Mouse (Mus musculus) yolk sac, embryonic 10.5 days (tissue): ENCODE data around the gene Hs6st2.
A peak's percentile ranks its signal among the peaks of the same experiment; 100 is the strongest.

ENCODE experiments used
- DNase-seq: peaks from one replicate; pipeline ENCODE4 v3.0.0-alpha.2; 2017; ENCODE audit warnings: low spot score

The Hs6st2 gene

GRCm38 (mm10) chrX:51585444-51585843 lies 96.2 kb downstream of the Hs6st2 start:
- DNase-seq: no peak

- no peak for DNase-seq
These were observed 100.0 kb downstream of the Hs6st2 start for GRCm38 (mm10) chrX:51581704-51582103.

GRCm38 (mm10) chrX:51561880-51562279 lies 119.8 kb downstream of the Hs6st2 start:
- no peak for DNase-seq

GRCm38 (mm10) chrX:51539626-51540025 lies 142.0 kb downstream of the Hs6st2 start:
- no peak for DNase-seq

GRCm38 (mm10) chrX:51537082-51537481 lies 144.6 kb downstream of the Hs6st2 start:
- no peak for DNase-seq

GRCm38 (mm10) chrX:51535226-51535625 lies 146.4 kb downstream of the Hs6st2 start:
- no peak for DNase-seq

GRCm38 (mm10) chrX:51531136-51531535 lies 150.5 kb downstream of the Hs6st2 start:
- no peak for DNase-seq

GRCm38 (mm10) chrX:51528601-51529000 lies 153.1 kb downstream of the Hs6st2 start:
- no peak for DNase-seq

GRCm38 (mm10) chrX:51514831-51515230 lies 166.8 kb downstream of the Hs6st2 start:
- DNase-seq: peak; percentile 56

- no peak for DNase-seq
These were observed 175.1 kb downstream of the Hs6st2 start for GRCm38 (mm10) chrX:51506526-51506925.

GRCm38 (mm10) chrX:51505691-51506090 lies 176.0 kb downstream of the Hs6st2 start:
- DNase-seq: no peak

GRCm38 (mm10) chrX:51503781-51504471 lies 177.7 kb downstream of the Hs6st2 start:
- no peak for DNase-seq

GRCm38 (mm10) chrX:51497831-51498230 lies 183.8 kb downstream of the Hs6st2 start:
- no peak for DNase-seq

GRCm38 (mm10) chrX:51488374-51488773 lies 193.3 kb downstream of the Hs6st2 start:
- no peak for DNase-seq

- DNase-seq: no peak
These were observed 212.2 kb downstream of the Hs6st2 start for GRCm38 (mm10) chrX:51469411-51469810.

- DNase-seq: no peak
These were observed 220.2 kb downstream of the Hs6st2 start for GRCm38 (mm10) chrX:51461413-51461812.

- DNase-seq: no peak
These were observed 238.3 kb downstream of the Hs6st2 start for GRCm38 (mm10) chrX:51443366-51443765.

- no peak for DNase-seq
These were observed 249.9 kb downstream of the Hs6st2 start for GRCm38 (mm10) chrX:51431706-51432105.

- no peak for DNase-seq
These were observed 256.6 kb downstream of the Hs6st2 start for GRCm38 (mm10) chrX:51425031-51425430.

- DNase-seq: no peak
These were observed 271.4 kb downstream of the Hs6st2 start for GRCm38 (mm10) chrX:51410289-51410688.

GRCm38 (mm10) chrX:51397457-51397856 lies 284.2 kb downstream of the Hs6st2 start:
- DNase-seq: no peak

- peak; percentile 45 for DNase-seq
These were observed 307.0 kb downstream of the Hs6st2 start for GRCm38 (mm10) chrX:51374670-51375069.

GRCm38 (mm10) chrX:51372477-51373239 lies 309.0 kb downstream of the Hs6st2 start:
- DNase-seq: peak; percentile 10
